Mouse (Mus musculus) heart, adult 18-20 months (tissue): Measurements from ENCODE around the gene Selenok. TPM values are rescaled to one million over a fixed set of nuclear protein-coding genes. Genes with fewer than 3 reads are reported as not detected.

Source experiments
- DNase-seq, 2 experiments: peaks; one replicate each; pipeline ENCODE4 v3.0.0; 2021 to 2022; ENCODE audit warnings: mixed read lengths in 1 of 2
- long read RNA-seq, 2 experiments: library from polyadenylated mRNA; stranded (forward); transcript quantifications; one replicate each; pipeline ENCODE4 v2.0.0; 2021
- total RNA-seq, 2 experiments: library from RNA; stranded (reverse); gene quantifications; 2 replicates each; pipeline ENCODE4 v1.2.3; 2021

The Selenok gene
- total RNA-seq: 10 to 100 TPM; 86.6 to 94.6 TPM
- long read RNA-seq, experiment 1, transcript Selenok-201 (5 exons, 1,678 nt): major isoform, 236 of 238 reads
- long read RNA-seq, experiment 1, partial matches to known transcripts: 1 of 238 reads
- long read RNA-seq, experiment 1, other reads (novel, unspliced or antisense): 1 of 238 reads
- long read RNA-seq, experiment 2, transcript Selenok-201 (5 exons, 1,678 nt): major isoform, 173 of 175 reads
- long read RNA-seq, experiment 2, partial matches to known transcripts: 1 of 175 reads
- long read RNA-seq, experiment 2, other reads (novel, unspliced or antisense): 1 of 175 reads

DNA sequence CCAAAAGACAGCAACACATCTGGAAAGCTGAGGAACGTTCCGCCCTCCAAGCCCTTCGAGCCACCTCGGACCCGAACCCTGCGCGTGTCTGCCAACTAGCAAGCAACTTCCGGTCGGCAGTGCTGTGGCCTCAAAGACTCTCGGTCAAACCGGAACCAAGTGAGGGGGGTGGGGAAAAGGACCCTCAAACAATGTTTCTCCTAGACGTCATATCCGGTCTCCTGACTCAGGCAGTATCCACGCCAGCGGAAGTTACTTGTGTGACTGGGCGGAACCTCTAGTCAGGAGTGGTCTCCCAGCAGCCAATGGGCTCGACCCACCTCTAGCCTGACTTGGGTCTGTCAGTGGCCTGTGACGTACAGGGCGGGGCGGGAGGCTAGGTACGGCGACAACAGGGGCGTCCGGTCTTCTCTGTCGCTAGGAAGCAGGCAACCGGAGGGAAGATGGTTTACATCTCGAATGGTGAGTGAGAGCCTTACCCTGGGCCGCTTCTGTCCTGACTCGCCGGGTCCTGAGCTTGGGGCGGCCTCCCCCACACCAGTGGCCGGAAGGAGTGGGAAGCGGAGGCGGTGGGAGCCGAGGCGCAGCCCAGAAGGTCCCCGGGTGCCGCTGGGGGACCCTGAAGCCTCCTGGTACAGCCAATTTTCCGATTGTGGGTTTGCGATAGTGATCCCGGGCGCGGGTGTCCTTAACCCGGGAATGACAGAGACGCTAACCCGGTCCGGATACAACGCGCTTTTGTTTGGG, at the start of gene Selenok:
Gene Selenok, plus strand, starts transcription at position 234 of the 747 bp plus-strand sequence.
- DNase-seq: peak; percentile 98 to 99

DNA sequence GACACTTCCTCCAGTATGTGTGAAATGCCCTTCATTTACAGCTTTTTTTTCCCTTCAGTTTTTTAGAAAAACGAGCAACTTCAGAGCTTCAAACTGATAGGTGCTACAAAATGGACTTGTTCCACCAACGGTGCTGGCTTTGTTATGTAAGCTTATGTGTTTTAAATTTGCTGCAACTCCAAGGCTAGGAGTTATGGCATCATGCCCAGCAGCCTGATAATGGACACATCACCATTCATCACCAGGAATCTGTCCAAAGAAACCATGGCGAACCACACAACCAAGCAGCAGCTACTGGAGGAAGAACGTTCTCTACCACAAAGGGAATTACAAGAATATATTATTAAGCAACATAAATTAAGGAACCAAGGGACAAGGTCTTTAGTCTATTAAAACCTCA, 39.1 kb upstream of the Selenok start:
- DNase-seq: no peak

DNA sequence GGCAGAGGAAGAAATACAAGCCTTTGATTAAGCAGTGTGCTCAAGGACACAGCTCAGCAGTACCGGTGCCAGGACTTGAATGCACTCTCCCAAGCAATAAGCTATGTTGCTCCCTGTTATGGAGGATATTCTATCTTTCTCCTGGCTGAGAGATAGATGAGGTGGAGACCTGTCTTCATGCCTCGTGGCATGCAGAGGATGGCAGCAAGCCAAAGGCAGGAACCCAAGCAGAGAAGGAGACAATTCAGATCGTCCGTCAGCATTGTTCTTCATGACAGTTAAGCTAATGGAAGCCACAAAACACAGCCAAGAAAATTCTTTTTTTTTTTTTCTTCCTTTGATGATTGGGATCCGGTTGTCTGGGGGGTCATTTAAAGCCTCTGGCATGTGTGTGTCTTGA, 32.6 kb upstream of the Selenok start:
- DNase-seq: no peak

DNA sequence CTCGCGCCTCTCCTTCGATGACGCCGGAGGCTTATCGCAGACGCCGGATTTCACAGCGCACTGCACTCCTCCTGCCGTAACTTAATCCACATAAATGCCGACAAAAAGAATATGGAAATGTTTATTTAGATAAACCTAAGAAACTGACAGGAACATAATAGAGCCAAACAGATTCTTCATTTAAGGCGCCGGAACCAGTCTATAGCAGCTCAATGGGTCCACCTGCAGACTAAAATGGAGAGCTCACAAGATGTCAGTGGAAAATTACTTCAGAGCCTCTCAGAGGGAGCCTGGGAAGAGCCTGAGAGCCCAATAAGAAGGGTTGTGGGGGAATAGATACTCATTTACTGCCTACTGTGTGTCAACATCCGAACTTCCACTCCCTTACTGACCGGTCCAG, 30.6 kb upstream of the Selenok start:
- no peak for DNase-seq

DNA sequence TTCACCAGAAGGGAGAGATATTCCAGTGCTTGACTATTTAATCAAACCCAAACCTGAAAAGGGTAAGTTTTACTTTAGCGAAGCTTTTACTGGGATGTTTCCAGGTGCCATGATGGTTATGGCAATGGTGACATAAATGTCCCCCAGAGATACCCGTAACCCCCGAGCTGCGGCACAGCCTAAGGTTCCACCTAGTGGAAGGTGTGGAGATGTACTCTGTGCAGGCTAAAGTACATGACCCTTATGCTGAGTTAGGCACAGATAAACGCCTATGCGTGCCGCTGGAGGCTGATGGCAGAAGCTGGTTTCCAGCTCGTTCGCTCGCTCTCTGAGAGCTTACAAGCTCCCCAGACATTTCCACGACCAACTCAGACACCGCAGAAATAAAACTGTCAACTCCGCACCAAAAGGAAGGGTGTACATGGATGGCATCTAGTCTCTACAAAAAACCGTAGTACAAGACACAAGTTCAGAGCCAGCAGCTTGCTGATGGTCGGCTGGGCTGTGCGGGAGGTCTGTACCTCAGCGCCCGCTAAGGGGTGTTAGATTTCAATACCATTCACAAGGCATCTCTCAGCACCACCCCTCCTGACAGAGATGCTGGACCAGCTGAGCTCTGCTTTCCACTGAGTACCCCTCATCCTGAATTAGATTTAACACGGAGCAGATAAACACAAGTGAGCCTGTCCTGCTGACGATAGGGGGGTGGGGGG, 28.4 kb upstream of the Selenok start:
- DNase-seq: no peak

DNA sequence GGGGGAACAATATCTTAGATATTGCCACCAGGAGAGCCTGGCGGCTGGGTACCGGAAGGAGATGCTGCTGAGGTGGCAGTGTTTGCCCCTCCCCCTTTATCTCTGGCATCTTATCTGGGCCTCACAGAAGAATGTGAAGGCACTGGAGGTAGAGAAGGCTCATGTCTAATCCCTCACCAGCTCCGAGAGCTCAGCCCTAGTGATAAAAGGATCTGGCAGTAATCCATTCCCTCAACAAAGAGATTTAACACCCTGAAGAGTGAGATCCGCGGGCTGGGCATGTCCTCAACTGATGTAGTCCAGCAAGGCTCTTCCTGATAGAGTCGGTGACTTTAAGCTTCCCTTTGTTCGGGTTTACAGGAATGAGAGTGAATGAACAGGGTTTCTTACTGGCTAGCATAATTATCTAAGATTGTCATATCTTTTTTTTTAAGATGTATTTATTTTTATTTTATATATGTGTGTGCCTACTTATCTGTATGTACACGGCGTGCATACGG, 27.7 kb upstream of the Selenok start:
- DNase-seq: no peak

DNA sequence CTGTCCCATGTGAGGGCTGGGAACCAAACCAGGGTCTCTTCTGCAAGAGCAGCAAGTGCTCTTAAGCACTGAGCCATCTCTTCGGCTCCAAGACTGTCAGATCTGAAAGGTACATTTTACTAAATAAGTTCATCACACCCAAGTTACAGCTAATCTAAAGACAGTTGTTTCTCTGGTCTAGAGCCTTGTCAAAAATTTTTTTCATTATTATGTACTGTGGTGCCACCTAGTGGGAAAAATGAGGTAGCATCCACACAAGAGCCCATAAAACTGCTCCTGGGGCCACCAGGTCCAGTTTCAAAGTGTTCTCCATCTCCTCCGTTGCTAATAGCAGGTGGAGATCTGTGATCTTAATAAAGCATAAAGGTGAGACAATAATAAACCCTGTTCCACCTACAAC, 27.2 kb upstream of the Selenok start:
- DNase-seq: peak; percentile 38 to 69

DNA sequence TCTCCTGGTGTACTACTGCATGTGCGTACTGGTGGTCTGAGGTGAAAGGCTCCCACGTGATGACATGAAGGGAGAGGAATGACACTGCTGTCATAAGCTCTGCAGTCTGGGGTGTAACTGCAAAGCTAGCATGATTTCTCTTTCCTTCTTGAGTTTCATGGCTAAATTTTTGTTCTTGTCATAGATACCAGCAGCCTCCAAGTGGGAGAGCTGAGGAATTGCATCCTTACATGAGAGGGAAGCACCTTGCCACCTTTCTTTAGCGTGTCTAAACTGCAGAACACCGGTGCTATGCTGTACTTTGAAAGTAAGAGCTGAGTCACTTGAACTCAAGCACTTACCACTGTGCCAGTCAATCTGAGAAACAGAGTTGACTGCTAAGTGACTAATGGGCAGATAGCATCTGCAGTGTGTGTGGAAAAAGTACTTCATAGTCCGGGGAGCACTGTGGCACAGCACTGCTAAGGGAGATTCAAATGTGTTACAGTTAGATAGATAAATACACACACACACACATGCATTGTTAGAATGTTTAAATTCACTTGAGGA, 21.3 kb upstream of the Selenok start:
- no peak for DNase-seq

DNA sequence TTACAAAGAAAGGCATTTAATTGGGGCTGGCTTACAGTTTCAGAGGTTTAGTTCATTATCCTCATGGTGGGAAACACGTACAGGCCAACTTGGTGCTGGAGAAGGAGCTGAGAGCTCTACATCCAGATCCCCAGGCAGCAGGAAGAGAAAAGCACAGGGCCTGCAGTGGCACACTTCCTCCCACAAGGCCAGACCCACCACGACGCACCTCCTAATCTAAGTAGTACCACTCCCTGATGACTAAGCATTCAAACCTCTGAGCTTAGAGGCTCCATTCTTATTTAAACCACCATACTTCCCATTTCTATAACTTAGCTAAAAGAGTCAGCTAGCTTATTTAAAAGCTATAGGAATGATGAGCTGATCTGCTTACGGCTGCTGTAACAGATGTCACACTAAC, 17.3 kb upstream of the Selenok start:
- no peak for DNase-seq

DNA sequence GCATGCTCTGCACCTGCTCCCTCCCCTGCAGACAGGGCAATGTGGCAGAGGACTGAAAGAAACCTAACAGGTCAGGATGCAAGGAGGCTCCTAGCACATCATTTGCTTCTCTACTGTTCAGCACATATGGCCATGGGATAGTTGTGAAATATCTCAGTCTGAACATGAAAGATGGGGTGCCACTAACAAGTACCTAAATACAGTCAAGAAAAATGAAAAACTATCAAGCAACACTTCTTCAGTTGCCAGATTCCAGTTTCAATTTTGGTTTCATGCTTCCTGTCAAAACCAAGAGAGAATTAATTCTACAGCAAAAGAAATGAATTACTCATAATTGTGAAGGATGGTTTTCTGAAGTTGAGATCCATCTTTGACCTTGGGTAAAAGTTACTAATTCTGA, 10.7 kb upstream of the Selenok start:
- no peak for DNase-seq

DNA sequence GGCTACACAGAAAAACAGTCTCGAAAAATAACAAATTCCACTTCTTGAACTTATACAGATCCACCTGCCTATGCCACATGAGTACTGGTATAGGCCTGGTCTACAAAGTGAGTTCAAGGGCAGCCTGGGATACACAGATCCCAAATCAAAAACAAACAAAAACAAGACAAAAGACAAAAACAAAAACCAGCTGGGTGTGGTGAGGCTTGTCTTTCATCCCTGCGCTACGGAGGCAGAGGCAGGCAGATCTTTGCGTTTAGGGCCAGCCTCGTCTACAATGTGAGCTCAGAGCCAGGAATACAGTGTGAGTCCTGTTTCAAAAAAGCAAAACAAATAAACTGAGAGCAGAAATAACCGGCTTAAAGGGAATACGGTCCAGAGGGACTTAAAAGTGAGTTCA, 497 bp upstream of the Selenok start:
- no peak for DNase-seq

DNA sequence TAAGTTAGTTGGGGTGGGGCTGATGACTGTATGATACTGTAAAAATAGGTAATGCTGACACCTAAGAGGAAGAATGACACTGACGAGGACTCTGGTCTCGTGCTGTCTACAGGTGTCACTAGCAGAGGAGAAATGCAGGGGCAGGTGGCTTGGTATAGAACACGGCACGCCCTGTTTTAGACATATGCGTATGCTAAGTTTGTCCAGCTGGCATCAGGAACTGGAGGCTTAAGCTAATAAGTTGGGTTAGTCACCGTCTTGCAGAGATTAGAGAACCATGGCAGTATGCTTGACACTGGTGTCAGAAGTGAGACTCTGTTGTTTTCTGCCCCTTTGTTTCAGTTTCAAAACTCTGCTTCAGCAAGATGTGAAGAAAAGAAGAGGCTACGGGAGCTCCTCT, 3.3 kb downstream of the Selenok start:
- DNase-seq: no peak

DNA sequence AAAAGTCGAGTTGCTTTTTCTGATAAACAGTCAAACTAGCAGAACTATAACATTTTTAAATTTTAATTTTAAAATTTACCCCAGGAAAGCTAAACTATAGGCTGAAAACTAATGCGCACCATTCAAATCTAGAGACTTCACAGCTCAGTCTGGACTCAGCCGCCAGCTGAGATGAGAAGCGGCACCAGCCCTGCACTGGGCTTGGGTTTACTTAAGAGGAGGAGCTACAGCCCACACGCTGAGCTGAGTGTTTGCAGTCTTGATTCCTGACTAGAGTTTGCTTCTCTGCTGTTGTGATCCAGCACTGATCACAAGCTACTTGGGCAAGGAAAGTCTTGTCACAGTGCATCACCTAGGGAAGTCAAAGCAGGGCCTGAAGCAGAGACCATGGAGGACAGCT, 3.9 kb downstream of the Selenok start:
- DNase-seq: no peak

DNA sequence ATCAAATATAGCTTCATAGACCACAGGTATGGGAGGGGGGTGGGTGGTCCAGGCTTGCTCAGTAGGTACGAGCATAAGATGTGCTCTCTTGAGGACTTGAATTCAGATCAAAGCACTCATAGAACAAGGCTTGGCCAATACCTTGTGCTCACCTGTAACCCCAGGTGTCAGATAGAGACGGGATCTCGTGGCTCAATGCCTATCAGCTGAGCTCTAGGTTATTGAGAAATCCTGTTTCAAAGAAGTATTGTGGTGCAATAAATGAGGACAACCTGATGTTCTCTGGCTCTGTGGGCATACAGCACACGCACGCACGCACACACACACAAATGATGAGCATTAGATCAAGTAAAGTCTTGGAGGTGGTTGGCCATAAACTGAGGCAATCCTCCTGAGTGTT, 8.8 kb downstream of the Selenok start:
- no peak for DNase-seq

DNA sequence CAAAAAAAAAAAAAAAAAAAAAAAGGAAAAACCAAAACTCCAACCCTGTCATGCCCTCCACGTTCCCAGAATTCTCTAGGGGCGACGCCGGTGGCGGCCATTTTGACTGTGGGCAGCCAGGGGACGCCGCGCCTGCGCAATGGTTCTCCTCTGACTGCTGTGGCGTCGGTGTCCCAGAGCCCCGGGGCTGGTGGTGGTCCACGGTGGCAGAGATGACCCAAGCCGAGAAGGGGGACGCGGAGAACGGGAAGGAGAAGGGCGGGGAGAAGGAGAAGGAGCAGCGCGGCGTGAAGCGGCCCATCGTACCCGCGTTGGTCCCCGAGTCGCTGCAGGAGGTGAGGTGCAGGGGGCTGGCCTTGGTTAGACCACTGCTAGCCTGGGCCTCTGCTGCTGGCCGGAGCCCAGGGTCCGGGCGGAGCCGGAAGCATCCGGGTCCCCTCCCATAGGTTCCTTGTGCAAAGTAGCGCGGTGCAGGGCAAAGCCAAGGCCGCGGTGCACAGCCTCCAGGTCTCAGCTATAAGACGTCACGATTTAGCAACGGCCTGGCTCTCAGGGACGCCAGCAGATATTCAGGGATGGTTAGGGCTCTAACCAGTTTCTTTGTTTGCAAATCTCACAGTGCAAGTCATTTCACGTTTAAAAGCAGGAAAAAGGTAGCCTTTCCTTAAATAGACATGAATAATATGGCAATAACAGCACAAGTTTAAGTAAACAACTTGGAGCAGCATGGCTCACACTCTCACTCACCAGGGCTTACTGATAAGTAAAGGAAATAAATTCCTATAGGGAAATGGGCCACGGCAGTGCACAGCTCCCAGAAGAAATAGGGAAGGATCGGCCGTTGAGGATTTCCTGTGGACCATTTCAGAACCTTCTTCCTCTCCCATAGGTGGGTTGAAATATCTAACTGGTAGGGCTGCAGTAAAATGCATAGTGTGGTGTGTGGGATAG, 10.4 kb downstream of the Selenok start, which contains the start of gene Actr8:
Gene Actr8, plus strand, starts transcription at position 84 of the 951 bp plus-strand sequence.
- DNase-seq: peak; percentile 95 to 98

DNA sequence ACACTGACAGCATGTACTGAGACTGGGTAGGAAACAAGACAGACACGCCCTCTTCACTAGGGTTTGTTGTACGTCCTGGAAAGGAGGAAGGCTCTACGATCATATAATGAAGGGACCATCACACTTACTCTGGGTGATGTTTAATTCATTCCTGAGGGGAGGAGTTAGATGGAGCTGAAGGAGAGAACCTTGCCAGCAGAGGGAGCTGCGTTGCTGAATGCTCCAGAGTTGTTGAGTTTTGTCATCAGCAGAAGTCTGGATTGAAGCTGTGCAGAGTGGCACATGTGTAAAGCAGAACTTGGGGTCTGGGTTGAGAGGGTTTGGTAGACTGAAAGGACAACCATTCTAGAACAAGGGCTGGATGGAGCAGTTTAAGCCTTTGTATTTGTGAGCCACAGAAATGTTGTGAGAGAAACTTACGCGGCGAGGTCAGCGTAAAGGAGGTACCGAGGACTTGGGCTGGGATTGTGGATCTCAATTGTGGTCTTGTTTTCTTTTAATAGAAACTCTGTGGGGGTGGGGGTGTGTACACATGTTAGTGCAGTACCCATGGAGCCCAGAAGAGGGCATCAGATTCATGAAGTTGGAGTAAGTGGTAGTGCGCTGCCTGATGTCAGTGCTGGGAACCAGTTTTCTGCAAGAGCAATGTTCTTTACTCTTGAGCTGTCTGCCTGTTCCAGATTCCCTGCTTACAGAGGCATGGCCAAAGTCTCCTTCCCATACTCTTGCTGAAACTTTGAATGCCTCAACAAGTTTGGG, 12.5 kb downstream of the Selenok start:
- DNase-seq: no peak

DNA sequence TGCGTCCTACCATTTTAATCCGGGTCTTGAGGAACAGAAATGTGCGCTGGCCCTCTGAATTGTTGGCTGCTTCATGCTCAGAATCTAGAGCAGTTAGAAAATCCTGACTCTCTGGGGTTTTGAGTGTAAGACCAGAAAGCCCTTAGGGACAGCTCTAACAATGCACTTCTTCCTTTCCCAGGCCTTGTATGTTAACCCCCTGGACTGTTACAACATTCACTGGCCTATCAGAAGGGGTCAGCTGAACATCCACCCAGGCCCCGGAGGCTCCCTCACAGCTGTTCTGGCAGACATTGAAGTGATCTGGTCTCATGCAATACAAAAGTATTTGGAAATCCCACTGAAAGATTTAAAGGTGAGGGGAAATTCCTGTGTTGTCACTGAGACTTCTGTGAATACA, 18.0 kb downstream of the Selenok start:
- DNase-seq: peak in 1 of 2 experiments; percentile 54

DNA sequence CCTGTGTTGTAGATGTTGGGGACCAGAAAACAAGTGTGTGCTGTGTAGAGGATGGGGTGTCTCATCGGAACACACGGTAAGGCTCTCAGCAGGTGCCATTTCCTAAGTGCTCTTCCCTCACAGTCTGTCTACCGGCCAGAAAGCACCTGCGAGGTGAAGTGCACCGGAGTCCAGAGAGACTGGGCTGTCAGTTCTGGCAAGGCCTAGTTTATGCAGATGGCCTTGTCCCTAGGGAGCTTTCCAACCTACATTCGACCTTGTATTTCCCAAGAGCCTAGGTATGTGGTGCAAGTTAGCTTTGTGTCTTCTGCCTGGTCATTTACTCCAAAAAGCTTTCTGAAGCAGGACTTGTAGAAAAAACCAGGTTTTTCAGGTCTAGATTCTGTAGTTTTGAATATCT, 19.2 kb downstream of the Selenok start:
- DNase-seq: no peak

DNA sequence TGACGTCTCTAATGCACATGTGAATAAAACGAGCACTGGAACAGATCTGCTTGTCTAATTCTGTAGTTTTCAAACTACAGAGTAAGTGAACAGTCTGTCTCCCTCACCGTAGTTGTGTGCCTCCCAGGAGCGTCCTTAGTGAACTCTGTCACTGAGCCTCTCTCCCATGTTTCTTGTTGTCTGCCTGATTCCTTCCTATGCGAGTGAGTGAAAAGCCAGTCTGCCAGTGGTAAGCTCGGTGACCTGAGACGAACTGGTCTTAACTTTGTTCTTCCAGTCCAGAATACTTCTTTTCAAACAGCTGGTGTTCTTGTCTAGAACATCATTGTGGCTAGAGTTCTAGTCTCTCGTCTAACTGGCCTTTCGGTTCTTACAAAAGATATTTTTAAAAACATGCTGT, 19.6 kb downstream of the Selenok start:
- DNase-seq: no peak

DNA sequence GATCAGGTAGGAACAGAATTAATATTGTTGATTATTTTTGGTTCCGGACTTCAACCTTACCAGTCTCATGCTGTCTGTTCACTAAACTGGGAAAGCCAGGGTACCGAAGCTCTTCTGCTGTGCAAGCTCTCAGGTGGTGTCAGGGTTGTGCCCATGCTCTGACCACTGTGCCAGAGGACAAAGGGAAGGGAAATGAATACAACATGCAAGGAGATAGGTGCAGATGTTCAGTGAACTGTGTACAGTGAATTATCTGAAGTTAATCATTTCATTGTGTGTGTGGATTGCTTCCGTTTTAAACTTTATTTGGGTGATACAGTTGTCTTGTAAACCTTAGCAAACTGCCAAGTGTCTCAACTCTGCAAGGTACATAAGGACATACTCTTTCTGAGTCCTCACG, 20.2 kb downstream of the Selenok start:
- DNase-seq: no peak

DNA sequence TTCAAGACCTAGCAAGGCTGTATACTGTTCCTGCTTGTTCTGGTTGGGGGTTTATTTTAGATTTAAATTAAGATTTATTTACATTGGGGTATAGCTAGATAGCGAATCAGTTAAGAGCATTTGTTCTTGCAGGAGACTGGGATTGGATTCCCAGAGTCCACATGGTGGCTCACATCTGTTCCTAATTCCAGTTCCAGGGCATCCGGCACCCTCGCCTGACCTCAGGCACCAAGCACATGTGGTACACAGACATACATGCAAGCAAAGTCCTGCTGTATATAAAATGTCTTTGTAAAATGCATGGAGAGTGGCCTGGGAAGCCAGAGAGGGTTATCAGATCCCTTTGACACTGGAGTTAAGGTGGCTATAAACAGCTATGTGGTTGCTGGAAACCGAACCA, 26.9 kb downstream of the Selenok start:
- DNase-seq: no peak
